Mouse (Mus musculus): ENCODE measurements around the gene Cdk17.

Cdk17 gene

GRCm38 (mm10) chr10:93291352-93291751 lies 130.7 kb downstream of the Cdk17 start:
- DNase-seq: peak; percentile 69 to 75

GRCm38 (mm10) chr10:93291843-93292242 lies 131.2 kb downstream of the Cdk17 start:
- DNase-seq: peak; percentile 85 to 88

- no peak for DNase-seq
Measured at GRCm38 (mm10) chr10:93293621-93294020, 132.9 kb downstream of the Cdk17 start.

- DNase-seq: peak in 1 of 2 experiments; percentile 49
Measured at GRCm38 (mm10) chr10:93294547-93295219, 134.0 kb downstream of the Cdk17 start.

GRCm38 (mm10) chr10:93297774-93298173 lies 137.1 kb downstream of the Cdk17 start:
- DNase-seq: peak; percentile 54 to 76

- DNase-seq: no peak
Measured at GRCm38 (mm10) chr10:93298208-93298607, 137.5 kb downstream of the Cdk17 start.

GRCm38 (mm10) chr10:93301831-93302230 lies 141.2 kb downstream of the Cdk17 start:
- no peak for DNase-seq

GRCm38 (mm10) chr10:93303231-93303630 lies 142.6 kb downstream of the Cdk17 start:
- DNase-seq: no peak

- DNase-seq: no peak
Measured at GRCm38 (mm10) chr10:93305946-93306345, 145.3 kb downstream of the Cdk17 start.

- no peak for DNase-seq
Measured at GRCm38 (mm10) chr10:93306367-93306766, 145.7 kb downstream of the Cdk17 start.

- DNase-seq: peak; percentile 63 to 73
Measured at GRCm38 (mm10) chr10:93309131-93309933, 148.7 kb downstream of the Cdk17 start.

- DNase-seq: peak; percentile 63 to 71
Measured at GRCm38 (mm10) chr10:93309934-93310621, 149.4 kb downstream of the Cdk17 start.

- DNase-seq: peak; percentile 78 to 90
Measured at GRCm38 (mm10) chr10:93310721-93311411, 150.2 kb downstream of the Cdk17 start, which contains the start of gene Elk3. TSS of gene Elk3 (minus strand) at chr10:93311135.

- DNase-seq: no peak
Measured at GRCm38 (mm10) chr10:93311576-93311975, 150.9 kb downstream of the Cdk17 start.

All from lung, postnatal 4 days (tissue).